Mouse (Mus musculus) kidney, adult 2 months (tissue): Measurements from ENCODE around the gene 4931414P19Rik. TPM values are rescaled to one million over a fixed set of nuclear protein-coding genes. Genes with fewer than 3 reads are reported as not detected.

Experiments used
- DNase-seq: peaks from one replicate; pipeline ENCODE4 v3.0.0; 2021
- H3K27ac ChIP-seq: fragments of 200-500 bp; 2 replicates; pipeline ENCODE4 v1.5.1; 2012; ENCODE audit warnings: low read depth, low read length, control low read depth, inconsistent platforms; ENCODE audit not compliant: insufficient read depth
- H3K27me3 ChIP-seq: fragments of 200-500 bp; replicated peaks from 2 replicates; pipeline ENCODE4 v1.6.1; 2012; ENCODE audit warnings: mild to moderate bottlenecking, moderate library complexity, low read length, inconsistent platforms; ENCODE audit not compliant: control insufficient read depth, insufficient read depth
- H3K36me3 ChIP-seq: fragments of 200-500 bp; 2 replicates; pipeline ENCODE4 v1.6.1; 2012; ENCODE audit warnings: mild to moderate bottlenecking, moderate library complexity, low read length, inconsistent platforms; ENCODE audit not compliant: control insufficient read depth, insufficient read depth
- H3K4me1 ChIP-seq: fragments of 200-500 bp; 2 replicates; pipeline ENCODE4 v1.6.1; 2011; ENCODE audit warnings: low read length; ENCODE audit not compliant: control insufficient read depth, insufficient read depth
- H3K4me3 ChIP-seq: fragments of 200-500 bp; 2 replicates; pipeline ENCODE4 v1.5.1; 2011; ENCODE audit warnings: mild to moderate bottlenecking, low read depth, low read length, control low read depth; ENCODE audit not compliant: insufficient read depth
- CTCF ChIP-seq: fragments of 200-500 bp; conservative IDR thresholded peaks from 2 replicates; pipeline ENCODE4 v1.5.1; 2011; ENCODE audit warnings: low read depth, mild to moderate bottlenecking, control low read depth, low read length, moderate library complexity, mixed read lengths; ENCODE audit not compliant: insufficient read depth, insufficient read length
- POLR2A ChIP-seq: fragments of 200-500 bp; IDR thresholded peaks from one replicate; pipeline ENCODE4 v1.6.1; 2011; ENCODE audit warnings: low read depth, low read length, control low read depth
- WGBS: fragments of 180-500 bp; shearing (Covaris S2); methylation state at CpG from one replicate; pipeline ENCODE4 v1.1.7; 2018; 5-methylcytosine and 5-hydroxymethylcytosine counted together
- polyA plus RNA-seq: library from polyadenylated mRNA; depleted of rRNA; stranded (reverse); fragments of >200 nt; gene quantifications from 2 replicates; pipeline ENCODE4 v1.2.3, GENCODE M21; 2012

Gene 4931414P19Rik
- polyA plus RNA-seq, 1 experiment, result 6.5 TPM

- TF ChIP-seq CTCF, result no peak
- no peak for TF ChIP-seq POLR2A
- 80% methylated on average over 2 of the region's 2 CpGs for WGBS
- no peak overlapping the region for H3K27ac ChIP-seq
- H3K4me3 ChIP-seq, result no peak overlapping the region
- no peaks in the 10 kb centered on the region; the same call in 1 of the 2 replicates for H3K4me1 ChIP-seq
- no peak for DNase-seq
- no peaks in the 10 kb centered on the region for H3K27me3 ChIP-seq
- no peaks in the 10 kb centered on the region for H3K36me3 ChIP-seq
These were observed 4.2 kb downstream of the 4931414P19Rik start for GRCm38 (mm10) chr14:54601601-54602000.

DNA sequence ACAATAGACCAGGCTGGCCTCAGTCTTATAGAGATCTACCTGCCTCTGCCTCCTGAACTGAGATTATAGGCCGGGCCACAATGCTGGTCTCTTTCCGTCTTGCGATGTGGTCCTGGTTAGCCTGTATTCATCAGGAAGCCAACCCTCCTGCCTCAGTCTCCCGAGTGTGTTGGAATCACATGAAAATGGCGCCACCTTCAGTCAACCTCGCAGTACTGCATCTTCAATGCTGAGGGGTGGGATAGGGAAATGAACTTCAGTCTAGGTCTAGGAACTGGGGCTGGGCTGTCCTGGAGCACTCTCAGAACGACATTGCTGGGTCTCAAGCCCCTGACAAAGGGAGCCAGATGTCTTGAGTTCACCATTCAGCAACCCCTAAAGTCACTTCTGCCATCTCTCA, 8.7 kb downstream of the 4931414P19Rik start:
- H3K36me3 ChIP-seq, result no peaks in the 10 kb centered on the region
- no peaks in the 10 kb centered on the region for H3K27me3 ChIP-seq
- DNase-seq, result no peak
- TF ChIP-seq POLR2A (no peak), CTCF (peak; percentile 83)
- H3K4me3 ChIP-seq, result no peak overlapping the region
- WGBS, result 78% methylated on average over 7 of the region's 7 CpGs
- peaks cover 6% of the 10 kb centered on the region; the same call in 1 of the 2 replicates for H3K4me1 ChIP-seq
- H3K27ac ChIP-seq, result no peak overlapping the region

DNA sequence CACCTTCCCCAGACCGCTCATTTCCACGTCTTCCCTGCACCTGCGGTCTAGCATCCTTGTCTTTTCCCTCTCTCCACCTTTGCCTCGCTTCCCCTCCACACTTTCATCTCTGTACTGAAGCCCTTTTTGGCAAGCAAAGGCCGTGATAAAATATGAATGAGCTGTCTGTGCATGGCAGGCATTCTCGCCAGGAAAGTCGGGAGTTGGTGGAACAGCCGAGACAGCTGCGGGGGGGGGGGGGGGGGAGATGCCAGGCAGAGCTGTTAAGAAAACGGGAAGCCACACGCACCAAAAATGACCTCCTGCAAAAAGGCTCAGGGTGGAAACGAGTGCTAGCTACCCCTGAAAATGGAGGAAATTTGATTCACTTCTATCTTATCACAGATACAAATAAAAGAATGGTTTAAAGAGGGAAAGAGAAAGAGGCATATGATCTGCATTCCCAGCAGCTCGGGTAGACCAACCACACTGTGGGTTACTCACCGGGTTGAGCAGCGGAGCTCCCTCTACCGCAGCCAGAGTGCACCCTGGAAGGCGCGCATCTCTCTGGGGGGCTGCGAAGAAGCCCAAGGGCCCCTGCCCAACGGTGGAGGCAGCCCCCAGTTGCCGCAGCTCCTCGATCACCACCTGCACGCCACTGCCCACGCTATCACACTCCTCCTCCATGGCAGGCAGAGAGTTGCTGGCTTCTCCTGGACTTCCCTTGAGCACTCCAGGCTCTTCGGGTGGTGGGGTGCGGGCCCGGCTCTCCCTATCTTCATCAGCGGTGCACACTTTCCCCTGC, 11.0 kb downstream of the 4931414P19Rik start:
- no peak for DNase-seq
- Histone ChIP-seq H3K27me3 (no peaks in the 10 kb centered on the region), H3K36me3 (no peaks in the 10 kb centered on the region), H3K4me1 (peaks cover 6% of the 10 kb centered on the region; the same call in 1 of the 2 replicates), H3K27ac (no peak overlapping the region), H3K4me3 (no peak overlapping the region)
- no peak for TF ChIP-seq POLR2A
- TF ChIP-seq CTCF, result no peak
- 85% methylated on average over 28 of the region's 28 CpGs for WGBS

- Histone ChIP-seq H3K27ac (no peak overlapping the region), H3K4me3 (no peak overlapping the region), H3K27me3 (no peaks in the 10 kb centered on the region), H3K36me3 (no peaks in the 10 kb centered on the region), H3K4me1 (peaks cover 6% of the 10 kb centered on the region; the same call in 1 of the 2 replicates)
- WGBS, result 69% methylated on average over 3 of the region's 3 CpGs
- DNase-seq, result peak; percentile 19
- peak; percentile 58 for TF ChIP-seq CTCF
- TF ChIP-seq POLR2A, result no peak
These were observed 11.7 kb downstream of the 4931414P19Rik start for GRCm38 (mm10) chr14:54594055-54594454.

GRCm38 (mm10) chr14:54592319-54592934, 13.4 kb downstream of the 4931414P19Rik start:
- H3K4me3 ChIP-seq, result no peak overlapping the region
- peaks cover 6% of the 10 kb centered on the region; the same call in 1 of the 2 replicates for H3K4me1 ChIP-seq
- peak overlapping the region; percentile 71 for H3K27ac ChIP-seq
- peak; percentile 56 for DNase-seq
- 33% methylated on average over 10 of the region's 10 CpGs for WGBS
- H3K27me3 ChIP-seq, result no peaks in the 10 kb centered on the region
- no peaks in the 10 kb centered on the region for H3K36me3 ChIP-seq
- no peak for TF ChIP-seq POLR2A
- TF ChIP-seq CTCF, result no peak

DNA sequence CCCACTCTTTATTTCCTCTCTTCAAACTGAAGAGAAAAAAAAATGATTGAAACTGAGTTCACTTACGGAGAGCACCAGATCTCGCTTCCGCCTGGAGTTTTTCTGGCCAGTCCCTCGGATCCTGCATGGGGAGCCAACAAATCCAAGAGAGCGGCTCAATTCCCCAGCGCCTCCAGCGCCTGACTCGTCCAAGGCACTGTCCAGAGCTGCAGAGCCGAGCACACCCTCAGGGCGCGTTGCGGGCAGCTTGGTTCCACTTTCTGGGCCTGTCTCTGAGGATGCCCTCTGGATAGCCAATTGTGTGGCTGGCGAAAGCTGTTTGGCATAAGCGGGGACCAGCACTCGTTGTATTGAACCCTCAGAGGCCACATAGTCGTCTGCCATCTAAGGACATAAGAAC, 14.7 kb downstream of the 4931414P19Rik start:
- Histone ChIP-seq H3K4me3 (no peak overlapping the region), H3K4me1 (peaks cover 6% of the 10 kb centered on the region; the same call in 1 of the 2 replicates), H3K27me3 (no peaks in the 10 kb centered on the region), H3K27ac (no peak overlapping the region), H3K36me3 (no peaks in the 10 kb centered on the region)
- 93% methylated on average over 16 of the region's 16 CpGs for WGBS
- no peak for DNase-seq
- no peak for TF ChIP-seq CTCF
- no peak for TF ChIP-seq POLR2A

DNA sequence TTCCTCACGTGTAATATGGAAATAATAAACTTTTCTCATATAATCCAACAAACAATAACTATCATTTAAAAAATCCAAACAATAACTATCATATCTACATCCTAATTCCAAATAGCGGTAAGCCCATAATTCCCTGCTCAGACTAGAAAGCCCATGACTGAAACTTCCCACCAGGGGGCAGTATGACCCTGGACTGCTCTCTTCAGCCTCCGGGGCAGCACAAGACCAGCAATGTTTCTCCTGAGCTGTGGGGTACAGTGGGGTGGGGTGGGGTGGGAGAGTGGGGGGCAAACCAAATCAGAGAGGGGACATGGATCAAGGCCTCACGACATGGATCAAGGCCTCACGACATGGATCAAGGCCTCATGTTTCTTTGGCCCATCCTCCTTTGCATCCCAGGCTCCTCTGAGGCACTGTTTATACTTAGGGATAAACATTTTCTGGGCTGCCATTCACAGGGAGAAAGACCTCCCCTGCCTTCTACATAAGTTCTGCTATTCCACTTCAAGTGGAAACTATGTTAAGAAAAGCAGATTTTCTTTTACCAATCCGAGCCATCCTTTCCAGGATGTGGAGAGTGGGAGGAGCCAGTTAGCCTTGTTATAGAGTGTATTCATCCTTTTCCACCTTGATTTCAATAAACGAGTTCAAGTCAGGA, 22.0 kb downstream of the 4931414P19Rik start:
- WGBS, result 41% methylated on average over 7 of the region's 7 CpGs
- peak; percentile 70 for TF ChIP-seq CTCF
- TF ChIP-seq POLR2A, result no peak

More for the DNA sequence above, 22.0 kb downstream of the 4931414P19Rik start:
- H3K4me3 ChIP-seq, result no peak overlapping the region
- no peak overlapping the region for H3K27ac ChIP-seq
- DNase-seq, result peak; percentile 67
- H3K36me3 ChIP-seq, result no peaks in the 10 kb centered on the region
- H3K4me1 ChIP-seq, result peaks cover 4% of the 10 kb centered on the region; the same call in 1 of the 2 replicates
- H3K27me3 ChIP-seq, result no peaks in the 10 kb centered on the region
